Mouse (Mus musculus): ENCODE results near the gene Rnf130.

DNA sequence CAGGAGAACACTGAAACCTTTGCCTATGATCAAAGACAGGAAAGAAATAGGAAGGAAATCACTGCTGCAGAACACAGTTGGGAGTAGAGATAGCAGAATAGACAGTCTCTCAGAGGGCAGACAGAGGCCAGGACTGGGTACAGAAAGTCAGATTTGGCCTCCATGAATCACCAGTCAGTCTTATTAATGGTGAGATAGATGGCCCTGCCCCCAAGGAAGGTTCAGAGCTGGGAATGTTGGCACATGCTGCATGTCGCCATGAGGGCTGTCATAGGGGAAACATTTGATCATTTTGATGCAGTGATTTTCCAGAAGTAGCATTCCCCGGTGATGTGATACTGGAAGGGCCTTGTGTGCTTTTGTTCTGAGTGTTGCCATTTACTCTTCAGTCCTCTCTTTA is 74.5 kb downstream of the Rnf130 start:
- no peak for TF ChIP-seq TAL1 (IDR thresholded peaks at IDR 0.05; ENCODE audit: low read length)
- no peak for TF ChIP-seq GATA1 (IDR thresholded peaks at IDR 0.05; ENCODE audit: low read length)
